Mouse (Mus musculus): ENCODE measurements around the gene Sdhc.
A peak's percentile ranks its signal among the peaks of the same experiment; 100 is the strongest.
"Not testable (repeated sequence)": the region's sequence is repeated elsewhere in the genome, so short reads cannot be mapped to it uniquely, and the experiment has no call there.

The Sdhc gene

DNA sequence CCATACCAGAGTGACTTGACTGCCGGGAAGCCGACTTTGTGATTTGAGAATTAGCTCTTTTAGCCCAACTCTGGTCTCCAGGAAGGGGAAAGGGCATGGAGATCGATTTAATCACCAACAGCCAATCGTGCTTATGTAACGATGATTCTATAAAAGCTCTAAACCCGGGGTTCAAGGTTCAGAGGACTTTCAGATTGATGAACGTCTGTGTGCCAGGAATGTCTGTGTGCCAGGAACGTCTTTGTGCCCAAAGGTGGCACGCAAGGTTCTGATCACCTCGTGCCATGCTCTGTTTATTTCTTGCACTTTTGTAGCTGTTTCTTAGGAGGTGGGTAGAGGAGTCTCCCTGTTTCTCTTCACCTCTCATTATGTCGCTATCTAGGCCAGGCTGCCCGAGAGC lies 18.5 kb upstream of the Sdhc start:
- no peak for DNase-seq (ENCODE audit: low read depth, low spot score)

DNA sequence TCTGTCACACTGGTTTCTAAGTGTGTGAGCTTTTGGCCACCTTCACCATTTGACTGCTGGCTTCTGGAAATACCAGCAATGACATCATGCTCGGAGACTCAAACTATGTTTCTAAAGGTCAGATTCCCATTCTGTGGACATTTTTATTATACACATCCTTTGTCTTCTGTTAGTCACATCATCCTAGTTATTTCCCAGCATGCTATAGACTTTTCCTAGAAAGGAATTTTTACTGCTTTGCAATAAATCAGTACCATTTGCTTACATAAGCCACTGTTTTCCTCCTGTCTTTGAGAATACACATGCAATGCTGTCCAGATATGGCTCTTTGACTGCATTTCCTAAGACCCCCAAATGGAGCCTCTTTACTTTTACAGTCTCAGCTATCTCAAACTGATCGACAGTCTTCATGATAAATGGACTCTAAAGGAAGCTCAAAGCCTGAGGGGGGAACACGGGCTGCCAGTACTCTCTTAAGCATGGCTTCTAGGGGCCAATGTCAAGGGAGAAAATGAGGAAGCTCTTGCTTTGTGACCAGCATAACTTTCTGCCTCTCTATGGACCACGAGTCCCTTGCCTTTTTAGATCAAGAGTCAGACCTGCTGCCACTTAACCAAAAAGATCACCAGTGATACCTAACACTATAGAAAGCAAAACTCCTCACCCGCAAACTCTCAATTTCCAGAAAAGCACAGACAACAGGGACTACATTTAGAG lies 15.4 kb upstream of the Sdhc start:
- DNase-seq (ENCODE audit: low read depth, low spot score): no peak

DNA sequence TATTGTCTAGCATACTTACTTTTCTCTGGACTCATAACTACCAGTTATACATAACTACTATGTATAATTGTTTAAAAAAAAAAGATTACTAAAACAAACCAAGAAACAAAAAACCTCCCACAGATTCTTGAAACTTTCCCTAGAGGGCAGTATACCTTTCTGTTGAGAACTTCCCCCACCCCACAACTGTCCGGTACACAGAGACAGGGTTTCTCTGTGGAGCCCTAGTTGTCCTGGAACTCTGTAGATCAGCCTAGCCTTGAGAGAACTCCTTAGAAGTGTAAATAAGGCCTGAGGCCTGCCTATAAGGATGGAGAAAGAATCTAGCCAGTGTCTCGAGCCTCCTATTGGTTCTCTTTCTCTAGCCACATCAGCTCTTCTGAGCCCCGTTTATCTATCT lies 13.9 kb upstream of the Sdhc start:
- DNase-seq (ENCODE audit: low read depth, low spot score): no peak

DNA sequence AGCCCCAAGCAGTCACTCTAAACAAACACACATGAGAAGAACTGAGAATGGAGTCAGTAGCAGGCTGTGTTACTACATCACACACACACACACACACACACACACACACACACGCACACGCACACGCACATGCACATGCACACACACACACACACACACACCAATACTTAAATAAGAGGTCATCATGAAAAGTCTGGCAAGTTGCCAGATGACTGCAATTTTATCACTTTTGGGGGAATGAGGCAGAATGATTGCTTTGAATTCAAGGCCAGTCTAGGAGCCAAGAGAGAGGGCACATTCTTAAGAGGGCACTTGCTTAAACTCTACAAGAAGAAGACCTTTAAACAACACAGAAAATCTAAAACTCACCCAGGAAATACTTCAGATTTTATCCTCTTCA lies 12.1 kb upstream of the Sdhc start:
- no peak for DNase-seq (ENCODE audit: low read depth, low spot score)

DNA sequence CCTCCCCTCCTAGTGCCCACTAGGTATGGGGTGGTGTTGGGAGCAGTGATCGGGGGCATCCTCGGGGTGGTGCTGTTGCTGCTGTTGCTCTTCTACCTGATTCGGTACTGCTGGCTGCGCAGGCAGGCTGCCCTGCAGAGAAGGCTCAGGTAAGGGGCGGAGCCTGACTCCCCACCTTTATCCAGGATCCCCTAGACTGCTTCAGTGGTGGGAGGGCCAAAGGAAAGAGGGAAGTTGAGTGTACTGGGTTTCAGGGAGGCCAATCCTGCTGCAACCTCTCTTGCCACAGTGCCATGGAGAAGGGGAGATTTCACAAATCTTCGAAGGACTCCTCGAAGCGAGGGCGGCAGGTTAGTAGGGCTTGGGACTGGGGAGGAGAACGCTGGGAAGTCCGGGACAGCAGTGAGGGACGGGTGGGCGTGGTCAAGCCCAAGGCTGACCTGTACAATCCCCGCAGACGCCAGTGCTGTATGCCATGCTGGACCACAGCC lies 9.1 kb upstream of the Sdhc start:
- no peak for DNase-seq (ENCODE audit: low read depth, low spot score)

DNA sequence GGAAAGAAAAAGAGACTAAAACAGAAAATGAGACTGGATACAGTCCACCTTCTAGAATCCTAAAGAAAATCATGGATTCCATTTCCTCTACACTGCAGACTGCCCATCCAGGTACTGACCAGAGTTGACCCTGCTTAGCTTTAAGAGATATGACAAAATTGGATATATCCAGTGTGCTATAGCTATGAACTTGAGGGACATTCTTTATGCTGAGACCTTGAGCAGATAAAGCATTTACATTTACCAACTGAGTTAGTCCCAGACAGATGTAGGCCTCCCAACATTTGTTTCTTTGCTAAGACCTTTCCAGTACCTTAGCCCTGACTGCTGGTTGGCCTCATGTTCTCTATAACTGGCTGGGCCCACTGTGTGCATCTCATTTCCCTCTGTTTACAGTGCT lies 7.6 kb upstream of the Sdhc start:
- no peak for DNase-seq (ENCODE audit: low read depth, low spot score)

DNA sequence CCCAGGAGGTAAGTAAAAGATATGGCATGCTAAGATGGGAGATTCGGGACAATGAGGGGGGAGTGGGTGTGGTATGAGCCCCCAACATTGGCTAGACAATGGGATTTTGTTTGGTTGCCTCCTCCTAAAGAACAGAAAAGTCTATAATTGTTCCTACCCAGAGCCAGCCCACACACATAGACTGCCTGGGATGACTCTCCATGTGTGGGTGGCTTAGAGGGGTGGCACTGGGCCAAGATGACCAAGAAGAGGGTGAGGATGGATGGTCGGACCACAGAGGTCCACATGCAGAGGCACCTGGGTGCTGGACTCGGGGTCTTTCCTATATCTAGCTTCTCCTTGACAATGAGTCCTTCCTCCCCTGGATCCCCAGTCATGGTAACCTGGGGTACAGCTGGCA lies 6.2 kb upstream of the Sdhc start:
- DNase-seq (ENCODE audit: low read depth, low spot score): no peak

DNA sequence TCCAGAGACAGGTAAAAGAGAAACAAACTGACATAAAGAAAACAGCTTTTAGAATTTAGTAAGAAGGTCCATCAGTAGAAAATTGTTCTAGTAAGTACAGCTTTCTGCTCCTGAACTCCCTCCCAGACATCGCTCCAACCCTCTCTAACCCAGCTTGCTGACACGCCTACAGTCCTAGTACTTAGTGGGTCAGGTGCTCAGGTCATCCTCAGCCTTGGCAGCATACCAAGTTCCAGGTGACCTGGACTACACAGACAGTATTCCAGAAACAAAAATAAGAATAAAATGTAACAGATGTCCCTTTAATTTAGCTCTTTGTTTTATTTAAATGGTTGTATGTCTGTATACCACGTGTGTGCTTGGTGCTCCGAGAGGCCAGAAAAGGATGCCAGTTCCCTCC lies 1.6 kb upstream of the Sdhc start:
- DNase-seq (ENCODE audit: low read depth, low spot score): no peak

DNA sequence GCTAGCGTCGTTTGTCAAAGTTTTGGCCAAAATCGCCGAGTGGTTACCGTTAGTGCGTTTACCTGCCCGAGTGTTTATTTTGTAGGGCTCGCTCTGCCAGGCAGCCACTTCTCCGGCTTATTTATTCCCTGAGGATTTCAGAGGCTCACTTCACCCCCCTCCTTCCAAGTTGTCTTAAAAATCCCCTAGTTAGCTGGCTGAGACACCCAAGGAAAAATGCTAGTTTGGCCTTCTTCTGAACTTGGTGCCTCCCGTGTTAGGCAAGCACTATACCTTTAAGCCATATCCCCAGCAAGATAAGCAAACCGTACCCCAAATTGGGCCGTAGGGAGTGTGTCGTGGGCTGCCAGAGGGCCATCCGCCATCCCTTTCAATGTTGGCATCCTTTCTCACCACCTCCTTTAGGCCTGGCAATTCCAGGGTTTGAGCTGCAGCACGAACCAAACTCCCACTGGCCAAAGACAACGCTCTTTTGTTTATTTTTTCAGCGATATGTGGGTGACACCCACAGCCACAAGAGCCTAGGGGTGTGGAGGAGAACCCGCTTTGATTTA lies 512 bp upstream of the Sdhc start:
- no peak for DNase-seq (ENCODE audit: low read depth, low spot score)

DNA sequence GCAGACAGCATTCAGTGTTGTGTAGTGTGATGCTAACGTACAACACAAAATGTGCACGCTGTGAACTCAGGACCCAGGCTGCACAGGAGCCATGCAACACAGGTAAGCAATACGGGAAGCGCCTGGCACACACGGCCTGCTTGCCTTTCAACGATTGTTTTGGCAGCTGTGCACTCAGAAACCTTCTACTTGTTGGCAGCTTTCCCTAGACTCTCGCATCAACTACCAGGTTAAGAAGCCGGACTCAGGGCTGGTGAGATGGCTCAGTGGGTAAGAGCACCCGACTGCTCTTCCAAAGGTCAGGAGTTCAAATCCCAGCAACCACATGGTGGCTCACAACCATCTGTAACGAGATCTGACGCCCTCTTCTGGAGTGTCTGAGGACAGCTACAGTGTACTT lies 7.4 kb downstream of the Sdhc start:
- DNase-seq (ENCODE audit: low read depth, low spot score): peak; percentile 48

DNA sequence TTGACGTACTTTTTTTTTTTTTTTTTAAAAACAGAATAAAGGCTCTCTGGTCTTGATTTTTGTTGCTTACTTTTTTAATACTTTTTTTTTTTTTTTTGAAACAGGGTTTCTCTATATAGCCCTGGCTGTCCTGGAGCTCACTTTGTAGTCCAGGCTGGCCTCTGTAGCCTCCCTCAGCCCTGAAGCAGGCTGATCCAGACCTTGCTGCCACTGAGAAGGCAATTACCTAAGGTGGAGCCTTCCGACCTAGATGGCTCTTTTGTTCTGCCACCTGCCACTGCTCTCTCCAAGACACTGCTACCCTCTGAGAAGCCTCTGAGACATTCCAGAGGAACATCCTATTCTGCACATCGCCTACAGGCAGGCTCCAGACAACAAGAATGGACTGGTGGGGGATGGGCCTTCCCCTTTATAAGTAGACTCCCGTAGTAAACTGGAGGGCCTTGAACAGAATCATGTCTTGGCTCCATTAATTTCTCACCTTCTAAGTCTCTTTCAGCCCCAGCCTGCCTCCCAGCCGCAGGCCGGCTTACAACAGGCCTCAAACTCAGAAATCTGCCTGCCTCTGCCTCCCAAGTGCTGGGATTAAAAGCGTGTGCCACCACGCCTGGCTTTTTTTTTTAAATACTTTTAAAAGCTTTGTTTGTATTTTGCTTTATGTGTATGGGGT lies 12.8 kb downstream of the Sdhc start:
- DNase-seq (ENCODE audit: low read depth, low spot score): not testable (repeated sequence)

DNA sequence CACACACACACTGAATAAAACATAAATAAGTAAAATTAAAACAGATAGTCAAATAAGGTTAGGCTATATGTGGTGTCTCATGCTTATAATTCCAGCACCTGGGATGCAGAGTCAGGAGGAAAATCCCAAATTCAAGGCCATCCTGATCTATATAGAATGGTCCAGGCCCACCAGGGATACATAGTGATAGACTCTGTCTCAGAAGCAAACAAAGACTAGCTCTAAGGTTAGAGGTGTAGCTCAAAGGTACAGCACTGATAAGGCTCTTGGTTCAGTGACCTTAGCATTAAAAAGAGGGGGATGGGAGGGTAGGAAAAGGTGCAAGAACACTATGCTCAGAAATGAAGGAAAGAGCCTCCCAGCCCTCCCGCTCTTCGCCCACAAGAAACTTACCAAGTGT lies 14.8 kb downstream of the Sdhc start:
- DNase-seq (ENCODE audit: low read depth, low spot score): no peak

DNA sequence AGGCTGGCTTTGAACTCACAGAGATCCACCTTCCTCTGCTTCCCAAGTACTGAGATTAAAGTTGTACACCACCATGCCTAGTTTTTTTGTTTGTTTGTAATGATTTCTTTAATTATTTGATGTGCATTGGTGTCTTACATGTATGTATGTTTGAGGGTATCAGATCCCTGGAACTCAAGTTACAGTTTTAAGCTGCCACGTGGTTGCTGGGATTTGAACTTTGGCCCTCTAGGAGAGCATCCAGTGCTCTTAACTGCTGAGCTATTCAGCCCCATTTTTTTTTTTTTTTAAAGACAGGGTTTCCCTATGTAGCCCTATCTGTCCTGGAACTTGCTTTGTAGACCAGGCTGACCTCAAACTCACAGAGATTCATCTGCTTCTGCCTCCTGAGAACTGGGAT lies 19.4 kb downstream of the Sdhc start:
- no peak for DNase-seq (ENCODE audit: low read depth, low spot score)

DNA sequence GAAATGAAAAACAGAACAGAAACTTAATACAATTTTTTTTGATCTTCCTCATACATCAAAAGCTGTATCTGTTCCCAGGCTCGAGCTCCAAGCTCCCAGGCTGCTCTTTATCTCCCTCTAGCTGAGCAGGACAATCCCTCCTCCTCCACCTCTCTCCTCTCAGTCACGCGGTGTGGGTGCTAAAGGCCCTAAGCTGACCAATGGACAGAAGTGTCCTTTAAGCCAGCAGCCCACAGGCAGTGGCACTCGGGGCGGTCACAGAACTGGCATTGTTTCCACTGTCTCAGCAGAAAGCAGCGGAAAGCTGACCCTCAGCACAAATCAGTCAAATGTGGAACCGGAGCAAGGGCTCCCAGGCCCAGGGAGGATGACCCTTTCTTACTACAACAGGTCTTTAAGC lies 21.2 kb downstream of the Sdhc start:
- DNase-seq (ENCODE audit: low read depth, low spot score): peak; percentile 74

DNA sequence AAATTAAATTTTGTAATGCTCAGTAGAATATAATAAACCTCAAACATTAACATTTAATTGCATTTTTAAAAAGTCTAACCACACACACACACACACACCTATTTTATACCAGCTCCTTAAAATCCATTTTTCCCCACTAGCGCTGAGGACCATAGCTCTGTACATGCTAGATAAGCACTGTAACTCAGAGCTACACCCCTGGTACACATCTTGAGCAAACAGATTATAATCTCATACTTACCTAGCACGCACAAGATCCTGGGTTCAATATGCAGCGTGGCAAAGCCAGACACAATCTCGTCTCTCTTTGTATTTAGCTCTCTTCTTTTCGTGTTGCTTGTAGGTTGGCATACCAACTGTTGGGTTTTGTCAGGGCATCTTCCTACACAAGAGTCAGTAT lies 26.0 kb downstream of the Sdhc start:
- no peak for DNase-seq (ENCODE audit: low read depth, low spot score)

DNA sequence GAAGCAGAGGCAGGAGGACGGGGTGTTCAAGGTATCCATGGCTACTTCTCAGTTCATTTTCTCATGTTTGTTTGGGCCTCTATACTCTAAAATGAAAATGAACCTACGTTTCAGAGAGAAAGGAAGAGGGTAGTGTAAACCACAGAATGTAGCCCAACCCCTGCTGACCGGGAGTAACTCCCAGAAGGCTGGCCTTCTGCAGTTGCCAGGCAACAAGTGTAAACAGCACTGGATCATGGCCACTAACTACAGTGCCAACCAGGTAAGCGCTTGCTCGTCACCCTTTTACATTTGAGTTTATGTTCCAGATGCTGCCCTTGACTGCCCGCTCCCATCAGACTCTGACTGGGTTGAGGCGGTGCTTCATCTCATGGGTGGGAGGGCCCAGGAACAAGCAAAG lies 27.5 kb downstream of the Sdhc start:
- DNase-seq (ENCODE audit: low read depth, low spot score): no peak

DNA sequence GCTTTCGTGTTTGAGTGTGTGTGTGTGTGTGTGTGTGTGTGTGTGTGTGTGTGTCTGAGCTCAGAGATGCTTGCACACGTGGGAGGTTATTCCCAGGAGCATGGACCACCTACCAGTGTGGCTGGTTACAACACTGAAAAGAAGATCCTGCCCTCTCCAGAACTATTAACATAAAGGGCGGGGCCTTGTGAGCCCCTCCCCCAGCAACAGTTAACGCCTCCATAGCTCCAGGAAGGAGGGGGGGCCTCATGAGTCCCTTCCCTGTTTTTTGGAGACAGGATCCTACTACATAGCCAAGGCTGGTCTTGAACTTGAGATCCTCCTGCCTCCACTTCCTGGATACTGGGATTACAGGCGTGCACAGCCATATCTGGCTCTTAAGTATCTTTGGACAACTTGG lies 28.6 kb downstream of the Sdhc start:
- no peak for DNase-seq (ENCODE audit: low read depth, low spot score)

DNA sequence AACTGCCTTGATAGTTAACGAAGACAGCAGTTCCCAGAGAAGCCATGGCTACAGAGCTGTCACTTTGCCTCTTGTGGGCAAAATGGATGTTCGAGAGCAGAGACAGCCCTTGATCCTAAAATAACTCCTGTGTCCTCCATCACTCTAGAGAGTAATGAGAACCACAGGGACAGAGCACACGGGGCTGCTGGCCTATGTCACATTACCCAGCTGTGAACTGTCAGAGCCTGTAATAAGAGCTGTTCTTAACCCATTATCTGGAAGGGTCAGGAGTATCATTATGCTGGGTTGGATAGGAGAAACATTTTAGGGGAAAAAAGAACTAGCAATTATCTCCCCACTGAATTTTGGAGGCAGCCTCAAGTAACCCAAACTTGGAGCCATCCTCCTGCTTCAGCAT lies 29.5 kb downstream of the Sdhc start:
- DNase-seq (ENCODE audit: low read depth, low spot score): no peak

DNA sequence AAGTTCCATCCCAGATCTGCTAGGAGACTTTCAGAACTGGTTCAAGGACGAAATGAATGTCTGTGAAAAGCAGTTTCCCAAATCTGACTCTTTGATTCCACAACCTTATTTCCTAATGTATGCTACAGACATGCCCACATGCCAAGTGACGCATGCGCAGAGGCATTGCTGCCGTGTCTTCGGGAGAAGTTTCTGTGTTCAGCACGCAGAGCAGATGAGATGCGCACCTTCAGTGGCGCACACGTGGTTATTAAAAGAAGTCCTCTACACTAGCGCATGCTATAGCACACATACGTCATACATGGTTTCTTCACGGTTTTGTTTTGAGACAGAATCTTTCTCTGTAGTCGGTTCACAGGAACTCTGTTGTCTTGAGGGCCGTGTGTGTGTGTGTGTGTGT lies 31.0 kb downstream of the Sdhc start:
- no peak for DNase-seq (ENCODE audit: low read depth, low spot score)

DNA sequence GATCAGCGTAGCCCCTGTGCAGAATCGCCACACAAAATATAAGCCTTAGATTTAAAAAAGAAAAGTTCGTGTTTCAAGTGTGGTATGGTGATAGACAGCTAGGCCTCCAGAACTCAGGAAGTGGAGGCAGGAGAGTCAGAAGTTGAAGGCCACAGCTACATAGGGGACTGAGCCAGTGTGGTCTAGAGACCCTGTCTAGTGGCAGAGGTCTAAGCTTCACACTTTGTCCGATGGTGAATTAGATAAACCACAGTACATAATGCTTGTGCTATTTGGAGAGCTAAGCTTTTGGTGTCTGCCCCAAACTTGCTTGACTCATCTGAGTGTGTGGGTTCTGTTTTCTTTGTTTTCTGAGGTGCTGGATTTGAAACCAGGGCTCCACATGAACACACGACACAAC lies 31.4 kb downstream of the Sdhc start:
- DNase-seq (ENCODE audit: low read depth, low spot score): no peak

DNA sequence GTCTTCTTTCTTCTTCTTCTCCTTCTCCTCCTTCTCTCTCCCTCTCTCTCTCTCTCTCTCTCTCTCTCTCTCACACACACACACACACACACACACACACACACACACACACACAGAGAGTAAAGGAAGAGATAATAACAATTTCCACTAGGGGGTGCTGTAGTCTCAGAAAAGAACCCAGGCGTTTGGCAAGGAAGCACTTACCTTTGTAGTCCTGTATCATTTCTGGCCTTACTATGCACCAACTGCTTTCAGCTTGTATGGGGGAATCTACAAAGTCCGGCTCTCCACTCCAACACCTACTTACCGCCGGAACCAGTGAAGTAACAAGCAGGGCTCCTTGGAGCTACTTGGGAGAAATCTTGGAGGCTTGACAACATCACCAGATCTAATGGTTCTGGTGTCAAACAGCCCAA lies 32.1 kb downstream of the Sdhc start:
- DNase-seq (ENCODE audit: low read depth, low spot score): peak; percentile 78

DNA sequence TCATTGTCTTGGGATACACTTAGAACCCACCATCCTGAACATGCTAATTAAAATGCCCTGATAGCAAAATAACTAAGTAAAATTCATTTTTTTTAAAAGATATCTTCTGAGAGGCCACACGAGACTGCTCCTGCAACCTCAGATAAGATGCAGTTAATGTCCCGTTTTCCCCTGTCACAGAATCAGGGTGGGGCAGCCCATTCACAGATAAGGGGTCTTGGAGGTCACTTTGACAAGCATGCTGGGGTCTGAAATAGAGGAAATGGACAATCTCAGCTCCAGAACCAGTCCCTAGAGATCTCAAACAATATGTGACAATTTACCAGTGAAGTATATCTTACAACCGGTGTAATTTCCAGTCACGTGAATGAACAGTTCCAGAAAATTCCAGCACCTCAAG lies 34.1 kb downstream of the Sdhc start:
- no peak for DNase-seq (ENCODE audit: low read depth, low spot score)

DNA sequence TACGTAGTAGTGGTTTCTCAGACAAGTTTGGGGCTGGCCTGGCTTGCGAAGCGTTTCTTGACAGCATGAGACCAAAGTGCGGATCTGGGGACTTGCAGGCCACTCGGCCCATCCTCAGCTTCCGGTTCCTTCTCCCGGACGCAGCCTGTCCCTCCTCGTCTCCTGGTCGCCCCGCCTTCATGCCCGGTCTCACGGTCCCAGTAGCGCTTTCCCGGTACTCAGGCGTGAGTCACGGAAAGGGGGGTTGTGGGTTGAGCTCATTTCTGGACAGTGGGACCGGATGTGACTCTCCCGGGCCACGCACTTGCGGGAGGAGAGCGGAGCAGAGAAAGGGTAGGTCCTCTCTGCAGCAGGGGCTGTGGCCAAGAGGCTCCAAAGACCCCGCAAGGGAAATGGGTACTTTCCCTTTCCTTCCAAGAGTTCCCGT lies 36.5 kb downstream of the Sdhc start, which contains the start of gene Cfap126:
TSS of gene Cfap126 (plus strand) at position 46 of the 427 bp plus-strand sequence.
- peak; percentile 93 for DNase-seq (ENCODE audit: low read depth, low spot score)
